In genomic region chr4:139367336-139367735, GRCm38 (mm10) we compare ENCODE assay signal across 7 mouse cellular contexts.
"Had no signal": no experiment of that assay in that cellular context is flagged by ENCODE, and none has a peak within 500 bp of the region (broad histone marks: within the 10 kb centered on the region; RNA-seq: fewer than 3 reads in every experiment).

No protein-coding gene starts in this region.

- DNase-seq: lung, adult 2 months; lung, postnatal 14 days; lung, postnatal 36 days; right cerebral cortex, postnatal 14 days; thymus, adult 2 months; thymus, postnatal 25 days; thymus, postnatal 4 days had no signal
